ENCODE assay signal across 18 mouse cellular contexts in genomic region chr4:56843963-56844362, GRCm38 (mm10). TPM values are rescaled to one million over a fixed set of nuclear protein-coding genes. Genes with fewer than 3 reads are reported as not detected.
A peak's percentile ranks its signal among the peaks of the same experiment; 100 is the strongest.
DNase-seq lines count a peak whose midpoint lies in the region; ATAC-seq and TF ChIP-seq lines count a peak whose summit lies in the region.
"Had no signal": no experiment of that assay in that cellular context is flagged by ENCODE, and none has a peak within 500 bp of the region (broad histone marks: within the 10 kb centered on the region; RNA-seq: fewer than 3 reads in every experiment).

No protein-coding gene starts in this region.

- H3K27me3 ChIP-seq in heart, postnatal 0 days (ENCODE audit: control insufficient read depth, insufficient read depth, low read length), result no peaks in the 10 kb centered on the region
- no peaks in the 10 kb centered on the region for H3K27me3 ChIP-seq in heart, embryonic 12.5 days (replicated peaks)
- H3K27me3 ChIP-seq in liver, postnatal 0 days (ENCODE audit: insufficient read depth, low read length), result no peaks in the 10 kb centered on the region
- H3K27me3 ChIP-seq in liver, embryonic 11.5 days (replicated peaks; ENCODE audit: control insufficient read depth, insufficient read depth, low read length), result no peaks in the 10 kb centered on the region
- no peaks in the 10 kb centered on the region for H3K27me3 ChIP-seq in ES-Bruce4 (ENCODE audit: control insufficient read depth, insufficient read depth, low read length, poor library complexity, severe bottlenecking)
- H3K27me3 ChIP-seq: embryonic facial prominence, embryonic 13.5 days; hindbrain, embryonic 12.5 days; lung, embryonic 15.5 days; megakaryocyte, embryonic 14.5 days; neural tube, embryonic 15.5 days had no signal

- WGBS in heart, postnatal 0 days, result 89% methylated on average over 2 of the region's 2 CpGs
- WGBS in heart, embryonic 12.5 days, result 87% methylated on average over 2 of the region's 2 CpGs
- 89% methylated on average over 2 of the region's 2 CpGs for WGBS in liver, postnatal 0 days (ENCODE audit: insufficient replicate concordance)
- 83% methylated on average over 2 of the region's 2 CpGs for WGBS in liver, embryonic 11.5 days
- WGBS in bone marrow, adult 2 months, result 84% methylated on average over 2 of the region's 2 CpGs

- no peak overlapping the region for H3K4me2 ChIP-seq in heart, postnatal 0 days (ENCODE audit: low read depth, low read length)
- H3K4me2 ChIP-seq in heart, embryonic 12.5 days, result no peak overlapping the region
- H3K4me2 ChIP-seq in liver, postnatal 0 days (ENCODE audit: low read depth, low read length), result no peak overlapping the region
- no peak overlapping the region for H3K4me2 ChIP-seq in liver, embryonic 11.5 days
- H3K4me2 ChIP-seq: embryonic facial prominence, embryonic 13.5 days; hindbrain, embryonic 12.5 days; lung, embryonic 15.5 days; neural tube, embryonic 15.5 days had no signal

- H3K9ac ChIP-seq in heart, postnatal 0 days (replicated peaks; ENCODE audit: low read depth, low read length), result no peak overlapping the region
- H3K9ac ChIP-seq in heart, embryonic 12.5 days, result no peak overlapping the region
- H3K9ac ChIP-seq in liver, postnatal 0 days (replicated peaks), result no peak overlapping the region
- no peak overlapping the region for H3K9ac ChIP-seq in liver, embryonic 11.5 days (ENCODE audit: low read depth, low read length)
- no peak overlapping the region for H3K9ac ChIP-seq in ES-Bruce4 (ENCODE audit: low read depth, poor library complexity, severe bottlenecking)
- H3K9ac ChIP-seq: embryonic facial prominence, embryonic 13.5 days; hindbrain, embryonic 12.5 days; lung, embryonic 15.5 days; neural tube, embryonic 15.5 days had no signal

- no peaks in the 10 kb centered on the region for H3K4me1 ChIP-seq in heart, postnatal 0 days (ENCODE audit: control insufficient read depth, insufficient read depth)
- H3K4me1 ChIP-seq in heart, embryonic 12.5 days (replicated peaks), result peaks cover 9% of the 10 kb centered on the region
- H3K4me1 ChIP-seq in liver, postnatal 0 days (ENCODE audit: insufficient read depth), result no peaks in the 10 kb centered on the region
- H3K4me1 ChIP-seq in liver, embryonic 11.5 days (replicated peaks; ENCODE audit: control insufficient read depth, insufficient read depth, low read length), result no peaks in the 10 kb centered on the region
- H3K4me1 ChIP-seq in ES-Bruce4 (ENCODE audit: control insufficient read depth, insufficient read depth, low read length), result no peaks in the 10 kb centered on the region
- H3K4me1 ChIP-seq in bone marrow, adult 2 months (ENCODE audit: control insufficient read depth, insufficient read depth, low read length), result no peaks in the 10 kb centered on the region
- H3K4me1 ChIP-seq: embryonic facial prominence, embryonic 13.5 days; hindbrain, embryonic 12.5 days; limb, embryonic 10.5 days; neural tube, embryonic 15.5 days had no signal

- no peak overlapping the region for H3K4me3 ChIP-seq in heart, postnatal 0 days (ENCODE audit: low read depth, low read length)
- H3K4me3 ChIP-seq in heart, embryonic 12.5 days, result no peak overlapping the region
- no peak overlapping the region for H3K4me3 ChIP-seq in liver, postnatal 0 days (ENCODE audit: low read depth, low read length)
- no peak overlapping the region for H3K4me3 ChIP-seq in liver, embryonic 11.5 days (ENCODE audit: low read depth, low read length)
- no peak overlapping the region for H3K4me3 ChIP-seq in ES-Bruce4 (ENCODE audit: low read depth, low read length)
- H3K4me3 ChIP-seq in bone marrow, adult 2 months (replicated peaks; ENCODE audit: control insufficient read depth, low read depth, low read length), result no peak overlapping the region
- H3K4me3 ChIP-seq: embryonic facial prominence, embryonic 13.5 days; forebrain, embryonic 10.5 days; hindbrain, embryonic 12.5 days; limb, embryonic 10.5 days; lung, embryonic 15.5 days; megakaryocyte, embryonic 14.5 days; neural tube, embryonic 15.5 days had no signal

- TF ChIP-seq CTCF in heart, postnatal 0 days (IDR thresholded peaks at IDR 0.05; ENCODE audit: low read depth), result 0 out of 2 replicates have a peak, but pooled peaks have one; percentile 5
- TF ChIP-seq CTCF in liver, postnatal 0 days (IDR thresholded peaks at IDR 0.05; ENCODE audit: low read depth), result peak; percentile 42
- TF ChIP-seq CTCF in ES-Bruce4 (IDR thresholded peaks at IDR 0.05; ENCODE audit: low read depth, low read length), result peak; percentile 23
- TF ChIP-seq CTCF in bone marrow, adult 2 months (IDR thresholded peaks at IDR 0.05; ENCODE audit: control insufficient read depth, insufficient read depth, low read length), result peak; percentile 23; the same call in 1 of the 2 replicates

- H3K9me3 ChIP-seq in heart, postnatal 0 days (replicated peaks; ENCODE audit: control insufficient read depth, low read length), result no peaks in the 10 kb centered on the region
- H3K9me3 ChIP-seq in heart, embryonic 12.5 days (replicated peaks), result peaks cover 6% of the 10 kb centered on the region
- no peaks in the 10 kb centered on the region for H3K9me3 ChIP-seq in liver, postnatal 0 days (ENCODE audit: low read length)
- H3K9me3 ChIP-seq in liver, embryonic 11.5 days (ENCODE audit: control insufficient read depth, low read length), result peaks cover 4% of the 10 kb centered on the region
- H3K9me3 ChIP-seq in ES-Bruce4 (replicated peaks; ENCODE audit: control insufficient read depth, insufficient read depth, low read length, poor library complexity, severe bottlenecking), result peaks cover 12% of the 10 kb centered on the region
- H3K9me3 ChIP-seq: embryonic facial prominence, embryonic 13.5 days; hindbrain, embryonic 12.5 days; limb, embryonic 10.5 days; lung, embryonic 15.5 days; neural tube, embryonic 15.5 days had no signal

- no peak for TF ChIP-seq EP300 in heart, postnatal 0 days (IDR thresholded peaks at IDR 0.05; ENCODE audit: low read depth)
- no peak for TF ChIP-seq EP300 in liver, postnatal 0 days (IDR thresholded peaks at IDR 0.05; ENCODE audit: low read depth)
- TF ChIP-seq EP300 in ES-Bruce4 (IDR thresholded peaks at IDR 0.05; ENCODE audit: insufficient read depth, low read depth, low read length), result no peak

- DNase-seq in heart, postnatal 0 days (ENCODE audit: low spot score), result no peak
- DNase-seq in liver, postnatal 0 days, result no peak
- no peak for DNase-seq in liver, embryonic 11.5 days (ENCODE audit: low spot score)
- DNase-seq in retina, embryonic 14.5 days (ENCODE audit: low spot score), result no peak
- DNase-seq: cerebellum, adult 11-12 months; kidney, adult 11 months; kidney, postnatal 25 days; layer of hippocampus, postnatal 36 days had no signal

- H3K27ac ChIP-seq in heart, postnatal 0 days (ENCODE audit: low read depth), result no peak overlapping the region
- no peak overlapping the region for H3K27ac ChIP-seq in heart, embryonic 12.5 days (ENCODE audit: poor library complexity, severe bottlenecking)
- H3K27ac ChIP-seq in liver, postnatal 0 days (ENCODE audit: low read depth), result no peak overlapping the region
- H3K27ac ChIP-seq in liver, embryonic 11.5 days (ENCODE audit: low read depth, low read length), result no peak overlapping the region
- no peak overlapping the region for H3K27ac ChIP-seq in ES-Bruce4 (ENCODE audit: insufficient read depth, low read length)
- H3K27ac ChIP-seq in bone marrow, adult 2 months (ENCODE audit: control insufficient read depth, insufficient read depth, low read depth, low read length, poor library complexity), result no peak overlapping the region
- H3K27ac ChIP-seq: embryonic facial prominence, embryonic 13.5 days; forebrain, embryonic 10.5 days; hindbrain, embryonic 12.5 days; limb, embryonic 10.5 days; lung, embryonic 15.5 days; neural tube, embryonic 15.5 days had no signal

- no peak for TF ChIP-seq POLR2A in ES-Bruce4 (IDR thresholded peaks at IDR 0.05; ENCODE audit: insufficient read depth, low read length)
- no peak for TF ChIP-seq POLR2A in bone marrow, adult 2 months (IDR thresholded peaks at IDR 0.05; ENCODE audit: borderline replicate concordance, control insufficient read depth, low read depth, low read length)

- no peak for ATAC-seq in heart, postnatal 0 days (ENCODE audit: insufficient read depth, low read depth)
- no peak for ATAC-seq in heart, embryonic 12.5 days (ENCODE audit: insufficient number of reproducible peaks, low FRiP score)
- ATAC-seq in liver, postnatal 0 days, result no peak
- ATAC-seq in liver, embryonic 11.5 days (replicated peaks; ENCODE audit: low FRiP score), result no peak

- peaks cover 29% of the 10 kb centered on the region for H3K36me3 ChIP-seq in heart, postnatal 0 days (replicated peaks; ENCODE audit: control insufficient read depth, insufficient read depth, low read length)
- H3K36me3 ChIP-seq in heart, embryonic 12.5 days, result peaks cover 20% of the 10 kb centered on the region
- H3K36me3 ChIP-seq in liver, postnatal 0 days (replicated peaks; ENCODE audit: insufficient read depth, low read length), result 0 out of 2 replicates have a peak, but pooled peaks cover 5% of the 10 kb centered on the region
- H3K36me3 ChIP-seq in liver, embryonic 11.5 days (ENCODE audit: control insufficient read depth, insufficient read depth, low read length), result peaks cover 11% of the 10 kb centered on the region
- peaks cover 34% of the 10 kb centered on the region for H3K36me3 ChIP-seq in ES-Bruce4 (ENCODE audit: control insufficient read depth, insufficient read depth, low read length, poor library complexity, severe bottlenecking)

RNA-seq across cellular contexts. Expression of gene Ctnnal1, which starts 21.0 kb away (rescaled TPM):
- 27.9 and 34.3 TPM in 2 replicates for total RNA-seq in heart, postnatal 0 days (2014; rRNA removed; ENCODE audit: low replicate concordance)
- polyA plus RNA-seq in heart, postnatal 0 days (2015; fragmentation: Nextera tagmentation; extraction: Ambion mirVana), result 34.4 and 35.5 TPM in 2 replicates
- 20.5 and 21.7 TPM in 2 replicates for polyA plus RNA-seq in heart, embryonic 12.5 days (2016; fragmentation: Nextera tagmentation; extraction: Ambion mirVana)
- polyA plus RNA-seq in liver, postnatal 0 days (2015; fragmentation: Nextera tagmentation; extraction: Ambion mirVana), result 4.3 and 5.1 TPM in 2 replicates
- 16.5 and 20.0 TPM in 2 replicates for polyA plus RNA-seq in liver, embryonic 11.5 days (2014; fragmentation: Nextera tagmentation; extraction: Ambion mirVana)
- polyA plus RNA-seq in ES-Bruce4 (2011; ENCODE audit: insufficient read depth, insufficient read length, low read depth, missing spikeins), result 95.7 and 98.7 TPM in 2 replicates
- 5.8 and 9.5 TPM in 2 replicates for polyA plus RNA-seq in bone marrow, adult 2 months (2011; ENCODE audit: insufficient read depth, insufficient read length, low replicate concordance, missing spikeins)

RNA-seq across cellular contexts. Expression of gene Fam206a, which starts 41.8 kb away (rescaled TPM):
- total RNA-seq in heart, postnatal 0 days (2014; rRNA removed; ENCODE audit: low replicate concordance), result 0.89 and 3.9 TPM in 2 replicates
- 4.0 and 4.2 TPM in 2 replicates for polyA plus RNA-seq in heart, postnatal 0 days (2015; fragmentation: Nextera tagmentation; extraction: Ambion mirVana)
- polyA plus RNA-seq in heart, embryonic 12.5 days (2016; fragmentation: Nextera tagmentation; extraction: Ambion mirVana), result 12.2 and 14.6 TPM in 2 replicates
- 1.6 and 2.2 TPM in 2 replicates for polyA plus RNA-seq in liver, postnatal 0 days (2015; fragmentation: Nextera tagmentation; extraction: Ambion mirVana)
- 18.3 and 20.0 TPM in 2 replicates for polyA plus RNA-seq in liver, embryonic 11.5 days (2014; fragmentation: Nextera tagmentation; extraction: Ambion mirVana)
- polyA plus RNA-seq in ES-Bruce4 (2011; ENCODE audit: insufficient read depth, insufficient read length, low read depth, missing spikeins), result 13.6 and 15.9 TPM in 2 replicates
- polyA plus RNA-seq in bone marrow, adult 2 months (2011; ENCODE audit: insufficient read depth, insufficient read length, low replicate concordance, missing spikeins), result 3.7 and 4.2 TPM in 2 replicates

RNA-seq across cellular contexts. Expression of gene Elp1, which starts 41.8 kb away (rescaled TPM):
- total RNA-seq in heart, postnatal 0 days (2014; rRNA removed; ENCODE audit: low replicate concordance), result 20.4 and 25.5 TPM in 2 replicates
- 12.9 and 15.0 TPM in 2 replicates for polyA plus RNA-seq in heart, postnatal 0 days (2015; fragmentation: Nextera tagmentation; extraction: Ambion mirVana)
- polyA plus RNA-seq in heart, embryonic 12.5 days (2016; fragmentation: Nextera tagmentation; extraction: Ambion mirVana), result 48.6 and 49.4 TPM in 2 replicates
- 7.3 and 8.1 TPM in 2 replicates for polyA plus RNA-seq in liver, postnatal 0 days (2015; fragmentation: Nextera tagmentation; extraction: Ambion mirVana)
- 64.5 and 66.8 TPM in 2 replicates for polyA plus RNA-seq in liver, embryonic 11.5 days (2014; fragmentation: Nextera tagmentation; extraction: Ambion mirVana)
- 60.6 and 82.2 TPM in 2 replicates for polyA plus RNA-seq in ES-Bruce4 (2011; ENCODE audit: insufficient read depth, insufficient read length, low read depth, missing spikeins)
- polyA plus RNA-seq in bone marrow, adult 2 months (2011; ENCODE audit: insufficient read depth, insufficient read length, low replicate concordance, missing spikeins), result 20.2 and 44.5 TPM in 2 replicates
